8 mouse cellular contexts compared by ENCODE assay signal in genomic region chr3:87525837-87526570, GRCm38 (mm10). TPM values are rescaled to one million over a fixed set of nuclear protein-coding genes. Genes with fewer than 3 reads are reported as not detected.
DNase-seq lines count a peak whose midpoint lies in the region; ATAC-seq and TF ChIP-seq lines count a peak whose summit lies in the region.

No protein-coding gene starts in this region.

- H3K4me2 ChIP-seq in heart, embryonic 13.5 days: peak overlapping the region; percentile 94
- peak overlapping the region; percentile 74 for H3K4me2 ChIP-seq in midbrain, embryonic 11.5 days

- no peak for TF ChIP-seq CTCF in gastrocnemius, adult 2 months (IDR thresholded peaks at IDR 0.05)

- DNase-seq in gastrocnemius, adult 2 months: peak; percentile 38
- DNase-seq in gastrocnemius, adult 8-10 months (ENCODE audit: low spot score in 2 of 2): no peak
- DNase-seq in kidney, postnatal 36 days: peak; percentile 31 to 49
- DNase-seq in midbrain, embryonic 11.5 days (ENCODE audit: low spot score, missing footprints): no peak
- DNase-seq in gastrocnemius, postnatal 25 days: no peak
- DNase-seq in left cerebral cortex, adult 8-10 months (ENCODE audit: low spot score in 2 of 2): no peak

- H3K27me3 ChIP-seq in heart, embryonic 13.5 days (replicated peaks): no peaks in the 10 kb centered on the region
- no peaks in the 10 kb centered on the region for H3K27me3 ChIP-seq in midbrain, embryonic 11.5 days (ENCODE audit: control insufficient read depth, insufficient read depth, low read length)

- peak; percentile 9 for ATAC-seq in activated CD4-positive, CD25-positive, alpha-beta regulatory T cell, adult 4 months
- peak; percentile 27; the same call in 1 of the 2 replicates for ATAC-seq in heart, embryonic 13.5 days (ENCODE audit: extremely low read depth, insufficient number of reproducible peaks, low FRiP score, low TSS enrichment)
- no peak; the same call in 1 of the 2 replicates for ATAC-seq in midbrain, embryonic 11.5 days (ENCODE audit: low FRiP score)

- H3K9ac ChIP-seq in heart, embryonic 13.5 days: peak overlapping the region; percentile 99
- peak overlapping the region; percentile 99 for H3K9ac ChIP-seq in midbrain, embryonic 11.5 days (ENCODE audit: low read length)

- peak overlapping the region; percentile 91 for H3K4me3 ChIP-seq in gastrocnemius, adult 2 months
- H3K4me3 ChIP-seq in heart, embryonic 13.5 days: peak overlapping the region; percentile 98
- peak overlapping the region; percentile 83 for H3K4me3 ChIP-seq in midbrain, embryonic 11.5 days (ENCODE audit: low read depth, low read length)

- H3K27ac ChIP-seq in gastrocnemius, adult 2 months: peak overlapping the region; percentile 97
- peak overlapping the region; percentile 94 for H3K27ac ChIP-seq in heart, embryonic 13.5 days (replicated peaks)
- no peak overlapping the region; the same call in 1 of the 2 replicates for H3K27ac ChIP-seq in midbrain, embryonic 11.5 days (ENCODE audit: low read depth, low read length)

- H3K9me3 ChIP-seq in heart, embryonic 13.5 days: no peaks in the 10 kb centered on the region
- no peaks in the 10 kb centered on the region for H3K9me3 ChIP-seq in midbrain, embryonic 11.5 days (ENCODE audit: control insufficient read depth, low read length)

- H3K36me3 ChIP-seq in heart, embryonic 13.5 days: peaks cover 40% of the 10 kb centered on the region
- H3K36me3 ChIP-seq in midbrain, embryonic 11.5 days (ENCODE audit: control insufficient read depth, insufficient read depth, low read length): peaks cover 12% of the 10 kb centered on the region

- intact Hi-C loops in gastrocnemius, adult 2 months (cut with DNase I): loop anchor here (5.0 to 10.0 kb wide), 3 partner anchors 36 to 1381 kb away; partner anchors contain the start of genes Arhgef11 and Rps3a1

- peaks cover 33% of the 10 kb centered on the region for H3K4me1 ChIP-seq in heart, embryonic 13.5 days
- peaks cover 10% of the 10 kb centered on the region for H3K4me1 ChIP-seq in midbrain, embryonic 11.5 days (ENCODE audit: control insufficient read depth, insufficient read depth, low read length)

- 5% methylated on average over 27 of the region's 27 CpGs for WGBS in heart, embryonic 13.5 days
- WGBS in midbrain, embryonic 11.5 days: 8% methylated on average over 27 of the region's 27 CpGs

RNA-seq across cellular contexts. Expression of gene Etv3, which starts 0.8 kb away (rescaled TPM):
- 10 to 100 TPM in 1 of 2 experiments, 1 to 10 TPM in 1; 9.5 to 10.6 TPM for total RNA-seq in gastrocnemius, adult 2 months (2021)
- total RNA-seq in gastrocnemius, adult 8-10 months (2022): 10 to 100 TPM; 10.4 to 10.9 (median 10.6) TPM
- polyA plus RNA-seq in activated CD4-positive, CD25-positive, alpha-beta regulatory T cell, adult 4 months (2017; shearing (Covaris generic)): 10 to 100 TPM; 17.7 to 23.4 TPM
- 8.7 and 10.0 TPM in 2 replicates for polyA plus RNA-seq in heart, embryonic 13.5 days (2015; fragmentation: Nextera tagmentation; extraction: Ambion mirVana)
- 8.0 and 8.1 TPM in 2 replicates for polyA plus RNA-seq in midbrain, embryonic 11.5 days (2014; fragmentation: Nextera tagmentation; extraction: Ambion mirVana)
- 1 to 10 TPM; 8.3 to 8.7 TPM for total RNA-seq in gastrocnemius, postnatal 25 days (2021)
- 10 to 100 TPM; 24.1 to 26.8 (median 24.7) TPM for total RNA-seq in left cerebral cortex, adult 8-10 months (2022)

Comparison
In these comparisons a context has a peak if more than half of its experiments do, and no peak if none do; other contexts are left out.
1. DNase-seq: peak in gastrocnemius, adult 2 months (single experiment) and kidney, postnatal 36 days (2 of 2); none in gastrocnemius, adult 8-10 months (0 of 2), midbrain, embryonic 11.5 days (single experiment), gastrocnemius, postnatal 25 days (single experiment) and left cerebral cortex, adult 8-10 months (0 of 2).
2. Peak in every context shown above with its lines, with median percentiles within 50 percentile points of each other: H3K4me3 ChIP-seq.